Mouse (Mus musculus) ES-Bruce4 (cell line): ENCODE results near the gene Iqschfp. TPM values are rescaled to one million over a fixed set of nuclear protein-coding genes. Genes with fewer than 3 reads are reported as not detected.

Experiments
- H3K27ac ChIP-seq: 2 replicates; pipeline ENCODE4 v1.5.1; 2012; ENCODE audit warnings: low read length, inconsistent platforms; ENCODE audit not compliant: insufficient read depth
- H3K27me3 ChIP-seq: 2 replicates; pipeline ENCODE4 v1.6.1; 2012; ENCODE audit warnings: mild to moderate bottlenecking, low read length, inconsistent platforms; ENCODE audit not compliant: control insufficient read depth, poor library complexity, insufficient read depth, severe bottlenecking
- H3K36me3 ChIP-seq: 2 replicates; pipeline ENCODE4 v1.6.1; 2012; ENCODE audit warnings: inconsistent platforms, mild to moderate bottlenecking, low read length, moderate library complexity; ENCODE audit not compliant: control insufficient read depth, poor library complexity, insufficient read depth, severe bottlenecking
- H3K4me1 ChIP-seq: one replicate; pipeline ENCODE4 v1.8.1; 2011; ENCODE audit warnings: low read length; ENCODE audit not compliant: control insufficient read depth, insufficient read depth
- H3K4me3 ChIP-seq: 2 replicates; pipeline ENCODE4 v1.5.1; 2011; ENCODE audit warnings: low read depth, mild to moderate bottlenecking, low read length
- H3K9ac ChIP-seq: 2 replicates; pipeline ENCODE4 v1.6.1; 2012; ENCODE audit warnings: low read depth, mild to moderate bottlenecking, inconsistent platforms; ENCODE audit not compliant: poor library complexity, severe bottlenecking
- H3K9me3 ChIP-seq: replicated peaks from 2 replicates; pipeline ENCODE4 v1.6.1; 2012; ENCODE audit warnings: mild to moderate bottlenecking, low read length, inconsistent platforms; ENCODE audit not compliant: control insufficient read depth, poor library complexity, insufficient read depth, severe bottlenecking
- CTCF ChIP-seq: IDR thresholded peaks from one replicate; pipeline ENCODE4 v1.8.1; 2011; ENCODE audit warnings: low read depth, low read length
- EP300 ChIP-seq: IDR thresholded peaks from 2 replicates; pipeline ENCODE4 v1.6.1; 2011; ENCODE audit warnings: low read depth, low read length; ENCODE audit not compliant: insufficient read depth
- POLR2A ChIP-seq: IDR thresholded peaks from one replicate; pipeline ENCODE4 v1.8.1; 2011; ENCODE audit warnings: low read length; ENCODE audit not compliant: insufficient read depth
- polyA plus RNA-seq: library from polyadenylated mRNA; stranded (reverse); fragments of >200 nt; gene quantifications from 2 replicates; pipeline ENCODE4 v1.2.4, GENCODE M21; 2011; ENCODE audit warnings: low read depth; ENCODE audit not compliant: missing spikeins, insufficient read depth, insufficient read length

The Iqschfp gene
- polyA plus RNA-seq, 1 experiment: not detected

DNA sequence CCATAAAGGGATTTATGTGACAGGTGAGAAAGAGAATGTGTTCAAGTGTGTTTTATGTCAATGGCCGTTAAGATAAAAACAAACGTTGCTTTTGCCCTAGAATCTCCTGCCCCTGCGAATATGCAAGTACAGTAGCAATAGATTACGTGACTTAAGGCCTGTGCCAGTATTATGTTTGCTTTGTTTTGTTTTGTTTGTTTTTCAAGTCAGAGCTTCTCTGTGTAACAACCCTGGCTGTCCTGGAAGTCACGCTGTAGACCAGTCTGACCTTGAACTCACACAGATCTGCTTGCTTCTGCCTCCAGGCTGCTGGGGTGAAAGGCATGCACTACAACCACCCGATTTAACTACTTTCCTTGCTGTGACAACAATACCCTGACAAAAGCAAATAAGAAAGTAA is 370.3 kb downstream of the Iqschfp start:
- TF ChIP-seq CTCF (no peak), POLR2A (no peak), EP300 (no peak)
- no peak overlapping the region for H3K27ac ChIP-seq
- no peaks in the 10 kb centered on the region for H3K36me3 ChIP-seq
- no peaks in the 10 kb centered on the region for H3K27me3 ChIP-seq
- no peaks in the 10 kb centered on the region for H3K4me1 ChIP-seq
- H3K4me3 ChIP-seq: no peak overlapping the region
- H3K9me3 ChIP-seq: no peaks in the 10 kb centered on the region
- no peak overlapping the region for H3K9ac ChIP-seq

DNA sequence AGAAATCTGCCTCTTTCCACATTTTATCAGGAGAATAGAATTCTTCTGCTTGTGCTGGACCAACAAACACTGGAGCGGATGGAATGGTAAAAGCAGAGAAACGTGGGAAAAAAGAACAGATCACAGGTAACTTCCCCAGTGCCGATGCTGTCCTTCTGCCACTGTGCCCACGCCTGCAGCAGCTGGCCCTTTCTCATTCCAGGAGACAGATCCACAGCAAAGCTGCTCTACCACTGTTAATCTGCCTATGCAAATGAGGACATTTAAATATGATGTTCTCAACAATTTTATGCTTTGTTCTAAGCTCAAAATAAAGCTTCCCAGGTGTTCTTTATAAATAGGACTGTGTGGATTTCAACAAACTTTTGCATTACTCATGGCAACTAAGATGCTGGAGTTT is 375.9 kb downstream of the Iqschfp start:
- TF ChIP-seq POLR2A (no peak), CTCF (no peak), EP300 (no peak)
- Histone ChIP-seq H3K36me3 (no peaks in the 10 kb centered on the region), H3K27me3 (no peaks in the 10 kb centered on the region), H3K4me1 (no peaks in the 10 kb centered on the region), H3K4me3 (no peak overlapping the region), H3K9me3 (no peaks in the 10 kb centered on the region), H3K9ac (no peak overlapping the region), H3K27ac (no peak overlapping the region)

DNA sequence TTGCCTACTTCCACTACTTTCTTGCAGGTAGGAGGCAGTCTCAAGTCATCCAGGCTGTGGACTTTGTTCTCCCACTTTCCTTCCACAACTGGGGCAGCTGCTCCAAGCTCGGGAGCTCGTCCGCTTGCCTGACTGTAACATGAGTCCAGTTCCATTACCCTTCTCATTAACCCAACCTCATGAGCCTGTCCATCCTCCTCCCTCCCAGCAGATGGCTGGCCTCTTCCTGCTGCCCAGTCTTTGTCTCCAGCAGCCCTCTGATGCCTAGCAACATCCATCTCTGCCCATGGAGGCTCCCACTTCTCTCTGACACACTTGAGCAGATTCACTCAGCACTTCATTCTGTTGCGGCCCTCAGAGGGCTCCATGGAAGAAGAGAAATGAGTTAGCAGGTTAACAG is 377.2 kb downstream of the Iqschfp start:
- Histone ChIP-seq H3K36me3 (no peaks in the 10 kb centered on the region), H3K27ac (no peak overlapping the region), H3K9me3 (no peaks in the 10 kb centered on the region), H3K27me3 (no peaks in the 10 kb centered on the region), H3K4me1 (no peaks in the 10 kb centered on the region), H3K4me3 (no peak overlapping the region), H3K9ac (no peak overlapping the region)
- TF ChIP-seq EP300 (no peak), CTCF (no peak), POLR2A (no peak)

GRCm38 (mm10) chr3:68270246-68270645 is 378.2 kb downstream of the Iqschfp start:
- H3K4me1 ChIP-seq: no peaks in the 10 kb centered on the region
- no peak for TF ChIP-seq POLR2A
- TF ChIP-seq CTCF: no peak
- no peak for TF ChIP-seq EP300
- no peak overlapping the region for H3K27ac ChIP-seq
- no peaks in the 10 kb centered on the region for H3K27me3 ChIP-seq
- no peaks in the 10 kb centered on the region for H3K9me3 ChIP-seq
- H3K36me3 ChIP-seq: no peaks in the 10 kb centered on the region
- H3K4me3 ChIP-seq: no peak overlapping the region
- H3K9ac ChIP-seq: no peak overlapping the region

- H3K9ac ChIP-seq: no peak overlapping the region
- TF ChIP-seq POLR2A (no peak), CTCF (no peak), EP300 (no peak)
- H3K36me3 ChIP-seq: no peaks in the 10 kb centered on the region
- no peaks in the 10 kb centered on the region for H3K27me3 ChIP-seq
- no peak overlapping the region for H3K4me3 ChIP-seq
- no peaks in the 10 kb centered on the region for H3K9me3 ChIP-seq
- H3K27ac ChIP-seq: no peak overlapping the region
- H3K4me1 ChIP-seq: no peaks in the 10 kb centered on the region
These were observed 379.4 kb downstream of the Iqschfp start for GRCm38 (mm10) chr3:68271457-68271856.

GRCm38 (mm10) chr3:68271881-68272280 is 379.8 kb downstream of the Iqschfp start:
- TF ChIP-seq POLR2A (no peak), EP300 (no peak), CTCF (no peak)
- no peak overlapping the region for H3K4me3 ChIP-seq
- no peaks in the 10 kb centered on the region for H3K27me3 ChIP-seq
- H3K9me3 ChIP-seq: no peaks in the 10 kb centered on the region
- H3K4me1 ChIP-seq: no peaks in the 10 kb centered on the region
- no peak overlapping the region for H3K27ac ChIP-seq
- no peak overlapping the region for H3K9ac ChIP-seq
- no peaks in the 10 kb centered on the region for H3K36me3 ChIP-seq
